In the genomic region with DNA sequence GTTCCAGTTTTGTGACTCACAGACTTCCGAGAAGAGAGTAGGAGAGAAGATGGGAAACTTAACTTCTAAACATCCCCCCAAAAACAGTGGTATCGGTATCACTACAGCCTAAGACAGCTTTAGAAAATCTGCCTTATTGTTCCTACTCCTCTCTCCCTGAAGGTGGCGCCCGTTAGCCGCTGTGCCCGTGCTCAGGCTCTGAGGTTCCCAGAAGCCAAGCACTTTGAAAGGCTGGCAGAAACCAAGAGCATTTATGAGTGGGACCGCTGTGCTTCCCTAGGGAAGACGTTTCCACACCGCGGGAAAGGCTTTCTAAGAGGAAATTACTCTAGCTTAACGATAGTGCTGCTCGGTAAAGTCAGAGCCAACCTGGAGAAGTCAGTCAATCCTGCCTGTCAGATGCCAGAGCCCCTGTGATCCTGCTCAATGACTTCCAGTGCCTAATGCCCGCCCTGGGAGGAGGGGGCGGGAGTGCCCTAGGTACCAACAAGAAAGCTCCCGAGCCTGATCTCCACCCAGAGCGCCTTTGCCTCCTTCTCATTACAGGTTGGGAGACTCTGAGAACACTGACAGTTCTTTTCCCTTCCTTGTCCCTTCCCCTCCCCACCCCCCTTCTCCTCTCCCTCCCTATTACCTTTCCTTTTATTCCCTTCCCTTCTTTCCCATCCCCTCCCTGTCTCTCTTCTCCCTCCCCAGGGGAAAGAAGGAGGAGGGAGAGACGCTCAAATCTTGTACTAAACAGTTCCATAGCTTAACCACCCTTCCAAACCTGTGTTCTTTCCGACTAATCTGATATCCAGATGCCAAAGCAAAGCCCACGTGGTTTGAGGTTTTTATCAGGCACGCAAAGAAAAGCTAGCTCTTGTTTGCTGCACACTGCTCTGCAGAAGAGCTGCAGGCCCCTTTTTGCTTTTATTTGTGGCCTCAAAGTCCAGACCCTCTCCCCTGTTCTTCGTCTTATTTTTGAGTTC, we compare ENCODE assay signal across 7 mouse cellular contexts.
DNase-seq lines count a peak whose midpoint lies in the region; ATAC-seq lines count a peak whose summit lies in the region.

No protein-coding gene starts in this region.

- peak overlapping the region; percentile 38 for H3K4me3 ChIP-seq in embryonic facial prominence, embryonic 15.5 days (replicated peaks)
- peak overlapping the region; percentile 44 for H3K4me3 ChIP-seq in limb, embryonic 10.5 days
- H3K4me3 ChIP-seq in midbrain, embryonic 15.5 days: peak overlapping the region; percentile 38

- H3K9ac ChIP-seq in embryonic facial prominence, embryonic 15.5 days: 0 out of 2 replicates have a peak overlapping the region, but pooled peaks have one; percentile 15
- H3K9ac ChIP-seq in midbrain, embryonic 15.5 days: peak overlapping the region; percentile 26; the same call in 1 of the 2 replicates

- H3K4me2 ChIP-seq in embryonic facial prominence, embryonic 15.5 days (replicated peaks): peak overlapping the region; percentile 80
- peak overlapping the region; percentile 81 for H3K4me2 ChIP-seq in midbrain, embryonic 15.5 days

- no peaks in the 10 kb centered on the region for H3K9me3 ChIP-seq in embryonic facial prominence, embryonic 15.5 days (replicated peaks)
- H3K9me3 ChIP-seq in limb, embryonic 10.5 days (replicated peaks): no peaks in the 10 kb centered on the region
- H3K9me3 ChIP-seq in midbrain, embryonic 15.5 days: no peaks in the 10 kb centered on the region

- DNase-seq in brain, adult 2 months (ENCODE audit: low read depth, low spot score): peak; percentile 85
- DNase-seq in heart, adult 9 months (ENCODE audit: low spot score in 2 of 2): peak; percentile 9 to 61
- DNase-seq in kidney, adult 8-10 months: peak; percentile 51 to 72
- DNase-seq in limb, embryonic 10.5 days (ENCODE audit: low spot score): peak; percentile 87
- DNase-seq in telencephalon, adult 2 months (ENCODE audit: low read depth, low spot score): peak; percentile 65

- H3K27ac ChIP-seq in embryonic facial prominence, embryonic 15.5 days (replicated peaks): peak overlapping the region; percentile 78
- H3K27ac ChIP-seq in limb, embryonic 10.5 days: no peak overlapping the region; the same call in 1 of the 2 replicates
- H3K27ac ChIP-seq in midbrain, embryonic 15.5 days: peak overlapping the region; percentile 75

- WGBS in embryonic facial prominence, embryonic 15.5 days: 1% methylated on average over 21 of the region's 21 CpGs
- 8% methylated on average over 21 of the region's 21 CpGs for WGBS in limb, embryonic 10.5 days
- 2% methylated on average over 21 of the region's 21 CpGs for WGBS in midbrain, embryonic 15.5 days

- peaks cover 17% of the 10 kb centered on the region for H3K4me1 ChIP-seq in embryonic facial prominence, embryonic 15.5 days
- H3K4me1 ChIP-seq in limb, embryonic 10.5 days: peaks cover 12% of the 10 kb centered on the region
- H3K4me1 ChIP-seq in midbrain, embryonic 15.5 days: peaks cover 16% of the 10 kb centered on the region

- H3K27me3 ChIP-seq in embryonic facial prominence, embryonic 15.5 days: no peaks in the 10 kb centered on the region
- H3K27me3 ChIP-seq in limb, embryonic 10.5 days (ENCODE audit: low read depth, poor library complexity, severe bottlenecking): peaks cover 31% of the 10 kb centered on the region
- H3K27me3 ChIP-seq in midbrain, embryonic 15.5 days (replicated peaks): no peaks in the 10 kb centered on the region

- no peaks in the 10 kb centered on the region for H3K36me3 ChIP-seq in embryonic facial prominence, embryonic 15.5 days
- H3K36me3 ChIP-seq in limb, embryonic 10.5 days: no peaks in the 10 kb centered on the region
- H3K36me3 ChIP-seq in midbrain, embryonic 15.5 days (replicated peaks): no peaks in the 10 kb centered on the region

- ATAC-seq in embryonic facial prominence, embryonic 15.5 days (ENCODE audit: insufficient number of reproducible peaks, low FRiP score, low TSS enrichment, low read depth): peak; percentile 85
- ATAC-seq in midbrain, embryonic 15.5 days (replicated peaks): peak; percentile 93

Comparison
In these comparisons a context has a peak if more than half of its experiments do, and no peak if none do; other contexts are left out.
1. DNase-seq: peak in every context shown above with its lines; median percentile 87 in limb, embryonic 10.5 days; 85 in brain, adult 2 months; 65 in telencephalon, adult 2 months; 62 in kidney, adult 8-10 months; 35 in heart, adult 9 months.